Mouse (Mus musculus) cerebellum, adult 9-11 months (tissue): ENCODE data around the gene Pde6d.
"Not testable (repeated sequence)": the region's sequence is repeated elsewhere in the genome, so short reads cannot be mapped to it uniquely, and the experiment has no call there.

ENCODE experiments used
- DNase-seq: peaks from one replicate; pipeline ENCODE4 v3.0.0; 2022

Gene Pde6d

DNA sequence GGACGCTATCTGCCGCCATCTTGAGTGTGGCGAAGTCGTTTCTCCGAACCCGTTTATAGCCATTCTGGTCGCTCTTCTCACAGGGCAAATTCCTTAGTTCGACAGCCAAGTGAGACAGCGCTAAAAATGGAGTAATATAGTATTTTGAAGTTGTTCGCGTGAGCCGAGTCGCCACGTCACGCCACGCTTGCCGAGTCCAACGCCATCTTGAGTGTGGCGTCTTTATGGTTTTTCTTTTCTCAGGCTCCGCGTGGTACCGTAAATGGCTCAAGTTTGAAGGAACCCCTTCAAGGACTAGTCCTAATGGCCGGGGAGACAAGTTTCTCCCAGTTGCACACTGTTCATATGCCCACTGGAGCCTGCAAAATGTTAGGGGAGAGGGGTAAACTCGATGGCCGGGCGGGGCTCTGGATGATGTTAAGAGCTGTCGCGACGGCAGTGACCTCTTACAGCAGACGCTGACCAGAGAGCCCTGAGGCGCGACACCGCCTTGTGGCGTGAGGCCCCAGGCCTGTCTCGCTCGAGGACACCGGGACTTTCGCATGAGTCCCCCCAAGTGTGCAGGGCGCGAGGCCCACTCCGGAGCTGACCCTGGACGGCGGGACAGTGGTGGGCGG lies 56.8 kb downstream of the Pde6d start:
- no peak for DNase-seq

DNA sequence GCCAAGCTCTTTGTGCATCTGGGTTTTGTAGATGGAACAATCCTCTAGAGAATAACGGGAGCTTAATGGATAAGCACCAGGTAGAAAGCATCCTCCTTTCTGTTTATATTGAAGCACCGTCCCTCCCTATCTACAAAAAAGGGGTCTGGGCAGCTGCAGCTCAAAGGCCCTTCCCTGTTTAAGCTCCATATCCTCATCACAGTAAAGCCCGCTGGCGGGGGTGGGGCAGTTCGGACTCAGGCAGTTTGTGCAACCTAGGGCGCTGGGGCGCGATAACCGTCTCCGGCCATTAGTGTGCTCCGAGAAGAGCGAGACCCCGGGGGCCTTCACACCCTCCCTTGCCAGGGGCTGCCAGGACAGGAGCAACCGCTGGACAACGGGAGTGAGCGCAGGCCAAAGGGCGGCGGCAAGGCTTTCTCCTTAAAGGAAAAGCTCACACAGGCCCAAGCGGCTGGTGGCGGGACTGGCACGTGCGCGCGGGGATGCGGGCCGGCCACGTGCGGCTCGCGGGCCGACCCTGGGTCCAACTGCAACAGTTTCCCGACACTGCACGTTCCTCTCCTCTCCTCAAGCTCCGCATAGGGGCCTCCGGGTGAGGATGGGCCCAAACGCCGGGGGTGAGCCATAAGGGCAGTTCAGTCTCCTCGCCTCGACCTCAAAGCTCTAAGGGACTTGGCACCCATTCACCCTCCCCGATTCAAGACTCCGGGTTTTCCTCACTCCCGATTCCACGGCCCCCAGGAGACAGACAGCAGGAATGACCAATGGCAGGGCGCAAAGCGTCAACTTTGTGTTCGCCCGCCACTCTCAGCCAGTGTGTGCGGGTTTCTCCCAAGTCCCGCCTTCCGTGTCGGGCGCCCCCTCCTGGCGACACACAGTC lies 57.6 kb downstream of the Pde6d start:
- peak; percentile 100 for DNase-seq

DNA sequence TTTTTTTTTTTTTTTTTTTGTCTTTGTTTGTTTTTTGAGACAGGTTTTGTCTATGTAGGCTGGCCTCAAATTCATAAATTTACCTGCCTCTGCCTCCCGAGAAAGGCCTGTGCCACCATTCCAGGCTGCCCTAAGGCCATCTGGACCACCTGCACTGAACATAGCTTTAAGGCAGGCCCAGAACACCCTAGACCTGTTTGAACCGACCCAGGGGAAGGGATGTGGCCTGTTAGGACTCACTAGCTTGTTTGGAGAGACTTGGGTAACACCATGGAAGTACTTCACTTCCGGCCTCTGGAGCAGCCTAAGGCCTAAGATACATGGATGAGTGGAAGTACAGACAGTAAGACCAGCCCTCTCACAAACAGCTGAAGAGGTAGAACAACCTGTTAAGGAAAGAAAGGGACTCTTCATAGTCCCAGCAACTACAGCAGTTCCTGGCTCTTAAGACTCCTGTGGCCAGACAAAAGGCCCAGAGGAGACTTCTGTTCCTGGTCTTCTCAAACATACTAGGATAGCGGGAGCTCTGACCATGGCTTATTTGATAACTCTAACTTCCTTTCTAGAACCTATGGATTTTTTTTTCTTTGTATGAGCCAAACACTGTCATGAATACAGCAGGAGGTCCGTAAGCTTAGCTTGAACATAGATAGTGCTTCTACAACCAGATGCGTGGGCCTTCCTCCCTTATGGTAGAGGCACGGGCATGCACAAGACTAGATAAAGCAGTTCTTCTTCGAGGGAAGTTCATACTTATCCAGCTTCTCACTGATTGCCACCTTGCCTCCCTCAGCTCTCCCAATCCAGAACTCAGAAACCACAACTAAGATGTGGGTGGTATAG lies 58.4 kb downstream of the Pde6d start:
- peak; percentile 59 for DNase-seq

- DNase-seq, result peak; percentile 64
Observed at GRCm38 (mm10) chr1:86522286-86522871, 60.0 kb downstream of the Pde6d start.

DNA sequence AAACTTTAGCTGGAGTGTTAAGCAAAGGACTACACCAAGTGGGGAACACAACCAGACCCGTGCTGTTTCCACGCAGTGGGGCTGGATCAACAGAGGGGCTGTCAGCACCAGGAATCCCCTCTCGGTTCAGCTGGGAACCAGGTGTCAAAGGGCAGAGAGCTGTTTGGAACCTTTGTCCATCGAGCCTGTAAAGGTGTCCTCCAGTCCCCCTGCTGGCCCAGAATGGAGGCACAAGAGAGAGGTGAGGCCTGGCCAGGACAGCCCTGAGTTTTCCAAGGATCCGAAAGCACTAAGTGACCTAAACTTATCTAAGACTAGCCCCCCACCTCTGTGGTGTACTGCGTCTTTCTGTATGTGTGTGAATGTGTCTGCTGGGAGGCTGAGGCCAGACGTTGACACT lies 62.1 kb downstream of the Pde6d start:
- peak; percentile 38 for DNase-seq

- no peak for DNase-seq
Observed at GRCm38 (mm10) chr1:86517076-86517475, 65.4 kb downstream of the Pde6d start.

- no peak for DNase-seq
Observed at GRCm38 (mm10) chr1:86515715-86516410, 66.6 kb downstream of the Pde6d start.

GRCm38 (mm10) chr1:86513031-86513430 lies 69.4 kb downstream of the Pde6d start:
- DNase-seq, result not testable (repeated sequence)

- DNase-seq, result no peak
Observed at GRCm38 (mm10) chr1:86512154-86512720, 70.2 kb downstream of the Pde6d start.

- peak; percentile 30 for DNase-seq
Observed at GRCm38 (mm10) chr1:86510676-86511441, 71.6 kb downstream of the Pde6d start.

DNA sequence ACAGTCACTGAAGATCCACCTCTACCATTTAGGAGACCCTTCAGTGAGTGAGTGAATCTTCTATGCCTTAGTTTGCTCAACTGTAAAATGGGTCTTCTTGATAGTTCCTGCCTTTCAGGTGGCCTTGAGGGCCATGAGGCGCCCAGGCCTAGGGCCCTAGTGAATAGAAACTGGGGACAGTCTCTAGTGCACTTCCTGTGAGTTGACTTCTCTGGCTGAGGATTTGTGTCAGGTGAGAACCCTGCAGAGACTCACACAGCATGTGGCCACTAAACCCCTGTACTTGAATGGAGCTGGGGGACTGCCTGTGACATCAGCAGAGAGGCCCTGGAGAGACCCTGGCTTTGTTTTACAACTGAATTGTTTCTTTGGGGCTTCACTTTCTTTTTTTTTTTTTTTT lies 72.2 kb downstream of the Pde6d start:
- no peak for DNase-seq

GRCm38 (mm10) chr1:86509410-86509809 lies 73.0 kb downstream of the Pde6d start:
- DNase-seq, result peak; percentile 66

GRCm38 (mm10) chr1:86507866-86508265 lies 74.6 kb downstream of the Pde6d start:
- peak; percentile 44 for DNase-seq

DNA sequence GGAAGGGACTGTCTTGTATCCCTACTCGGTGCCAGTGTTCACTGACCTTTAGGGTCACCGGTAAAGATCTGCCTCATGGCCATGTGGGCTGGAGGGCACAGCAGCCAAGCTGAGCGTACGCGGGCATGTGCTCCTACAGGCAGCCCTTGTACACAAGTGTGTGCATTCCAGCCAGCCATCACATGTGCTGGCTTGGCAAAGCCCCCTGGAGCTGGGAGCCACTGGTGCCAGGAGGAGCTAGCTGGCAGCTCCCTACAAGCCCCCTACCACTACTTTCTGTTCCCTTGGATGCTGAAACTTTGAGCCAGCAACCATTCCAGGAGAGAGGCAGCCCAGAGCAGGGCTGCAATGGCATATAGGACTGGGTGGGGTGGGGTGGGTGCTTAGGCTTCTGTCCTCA lies 76.0 kb downstream of the Pde6d start:
- no peak for DNase-seq

DNA sequence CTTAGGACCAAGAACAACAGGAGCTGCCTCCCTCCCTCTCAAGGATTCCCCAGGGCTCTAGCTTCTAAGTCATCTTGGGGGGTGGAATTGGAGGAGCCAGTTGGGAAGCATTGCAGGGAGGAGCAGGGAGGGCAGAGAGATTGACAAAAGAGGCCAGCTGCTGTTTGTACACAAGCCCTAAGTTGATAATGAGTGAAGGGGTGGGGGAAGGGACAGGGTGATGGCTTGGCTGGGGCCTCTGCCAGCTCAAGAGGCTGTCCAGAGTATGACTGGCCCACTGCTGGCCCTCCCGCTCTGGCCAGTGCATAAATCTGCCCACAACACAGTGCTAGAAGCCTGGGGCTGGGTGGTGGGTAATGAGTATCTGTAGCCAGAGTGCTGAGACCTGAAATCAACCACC lies 77.0 kb downstream of the Pde6d start:
- peak; percentile 68 for DNase-seq

DNA sequence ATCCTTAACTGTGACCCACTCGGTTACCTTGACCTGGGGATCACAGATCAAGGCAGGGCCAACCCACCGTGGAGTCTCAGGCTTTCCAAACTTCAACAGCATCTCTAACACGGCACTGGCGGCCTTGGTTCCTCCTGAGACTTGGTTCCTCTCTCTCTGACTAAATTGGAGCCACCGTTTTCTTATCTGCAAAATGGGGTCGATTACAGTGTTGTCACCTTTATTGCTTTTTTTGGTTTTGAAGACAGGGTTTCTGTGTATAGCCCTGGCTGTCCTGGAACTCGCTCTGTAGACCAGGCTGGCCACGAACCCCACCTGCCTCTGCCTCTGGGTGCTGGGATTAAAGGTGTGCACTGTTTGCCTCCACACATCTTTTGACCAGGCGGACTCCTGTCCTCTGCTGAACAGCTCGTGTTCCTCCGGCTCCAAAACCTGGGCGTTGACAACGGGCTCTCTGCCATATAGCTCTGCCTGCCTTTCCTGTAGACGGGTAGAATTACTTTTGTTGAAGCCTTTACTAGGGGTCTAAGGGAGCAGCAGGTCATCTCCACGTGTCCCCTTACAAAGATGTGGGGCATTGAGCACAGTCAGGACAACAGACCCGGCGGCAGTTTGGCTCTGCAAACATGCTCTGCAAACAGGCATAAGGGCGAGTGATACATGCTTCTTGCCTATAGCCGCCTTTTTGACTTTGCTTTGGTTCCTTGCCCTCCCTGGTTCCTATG lies 77.6 kb downstream of the Pde6d start:
- DNase-seq, result peak; percentile 57

- peak; percentile 96 for DNase-seq
Observed at GRCm38 (mm10) chr1:86503906-86504696, 78.3 kb downstream of the Pde6d start.

GRCm38 (mm10) chr1:86503165-86503747 lies 79.2 kb downstream of the Pde6d start:
- DNase-seq, result peak; percentile 71
